Mouse (Mus musculus) fibroblast of lung, adult 2 months (primary cell): ENCODE results near the gene Aldh3a2.
"Not testable (repeated sequence)": the region's sequence is repeated elsewhere in the genome, so short reads cannot be mapped to it uniquely, and the experiment has no call there.

Experiments used
- DNase-seq: peaks from one replicate; pipeline ENCODE4 v3.0.0-alpha.2; 2011; ENCODE audit warnings: low read depth

The Aldh3a2 gene

GRCm38 (mm10) chr11:61174291-61174820, 92.9 kb downstream of the Aldh3a2 start:
- DNase-seq: no peak

GRCm38 (mm10) chr11:61173477-61173876, 93.8 kb downstream of the Aldh3a2 start:
- not testable (repeated sequence) for DNase-seq
